In the genomic region with DNA sequence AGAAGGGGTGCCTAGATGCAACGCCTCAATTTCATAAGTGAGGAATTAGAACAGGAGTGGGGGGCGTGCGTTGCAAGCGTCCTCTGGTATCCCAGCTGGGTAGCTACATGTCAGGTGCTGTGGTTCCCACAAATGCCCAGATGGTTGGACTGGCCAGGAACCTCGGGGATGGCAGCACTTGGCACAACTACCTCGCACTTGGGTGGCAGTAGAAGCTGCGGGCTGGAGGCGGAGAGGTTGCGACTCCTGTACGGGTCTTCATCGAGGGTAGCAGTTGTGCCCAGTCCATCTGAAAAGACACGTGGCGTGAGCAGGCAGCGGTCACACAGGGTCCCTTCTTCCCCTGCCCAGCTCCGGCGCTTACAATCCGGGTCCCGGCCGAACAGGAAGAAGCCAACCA, we compare ENCODE assay signal across 9 mouse cellular contexts. TPM values are rescaled to one million over a fixed set of nuclear protein-coding genes. Genes with fewer than 3 reads are reported as not detected.
DNase-seq lines count a peak whose midpoint lies in the region; ATAC-seq lines count a peak whose summit lies in the region.
"Had no signal": no experiment of that assay in that cellular context is flagged by ENCODE, and none has a peak within 500 bp of the region (broad histone marks: within the 10 kb centered on the region; RNA-seq: fewer than 3 reads in every experiment).

No protein-coding gene starts in this region.

- ATAC-seq in erythroblast, adult 5-6 weeks (replicated peaks; ENCODE audit: low FRiP score, poor library complexity, severe bottlenecking): no peak
- no peak for ATAC-seq in neural tube, embryonic 11.5 days (ENCODE audit: insufficient read depth, low FRiP score, low TSS enrichment)
- no peak for ATAC-seq in stomach, embryonic 14.5 days (ENCODE audit: insufficient number of reproducible peaks, insufficient read depth, low FRiP score, low read depth)

- 15% methylated on average over 19 of the region's 19 CpGs for WGBS in neural tube, embryonic 11.5 days
- WGBS in limb, embryonic 10.5 days: 12% methylated on average over 19 of the region's 19 CpGs
- 8% methylated on average over 19 of the region's 19 CpGs for WGBS in stomach, embryonic 14.5 days

- peak overlapping the region; percentile 51 for H3K9ac ChIP-seq in neural tube, embryonic 11.5 days (ENCODE audit: low read length)
- peak overlapping the region; percentile 15; the same call in 1 of the 2 replicates for H3K9ac ChIP-seq in stomach, embryonic 14.5 days (replicated peaks; ENCODE audit: low read depth, low read length)

- H3K4me3 ChIP-seq in erythroblast, embryonic 14.5 days (replicated peaks): peak overlapping the region; percentile 51
- peak overlapping the region; percentile 32 for H3K4me3 ChIP-seq in neural tube, embryonic 11.5 days (ENCODE audit: low read depth, low read length)
- H3K4me3 ChIP-seq in limb, embryonic 10.5 days: peak overlapping the region; percentile 63
- H3K4me3 ChIP-seq in stomach, embryonic 14.5 days (ENCODE audit: low read depth, low read length): peak overlapping the region; percentile 34
- H3K4me3 ChIP-seq: myocyte had no signal

- H3K36me3 ChIP-seq in erythroblast, embryonic 14.5 days (ENCODE audit: control insufficient read depth): peaks cover 4% of the 10 kb centered on the region; the same call in 1 of the 2 replicates
- H3K36me3 ChIP-seq in neural tube, embryonic 11.5 days (ENCODE audit: control insufficient read depth, insufficient read depth, low read length): no peaks in the 10 kb centered on the region
- H3K36me3 ChIP-seq in limb, embryonic 10.5 days: peaks cover 9% of the 10 kb centered on the region; the same call in 1 of the 2 replicates
- no peaks in the 10 kb centered on the region for H3K36me3 ChIP-seq in stomach, embryonic 14.5 days (ENCODE audit: control insufficient read depth, insufficient read depth, low read length)

- DNase-seq in neural tube, embryonic 11.5 days (ENCODE audit: low spot score): no peak
- DNase-seq in neural tube, embryonic 10.5 days (ENCODE audit: extremely low spot score, low spot score): no peak
- DNase-seq in limb, embryonic 10.5 days (ENCODE audit: low spot score): no peak
- no peak for DNase-seq in left cerebral cortex, adult 18-20 months (ENCODE audit: low spot score in 2 of 2)
- no peak for DNase-seq in urinary bladder, postnatal 10 days (ENCODE audit: low spot score)

- peaks cover 16% of the 10 kb centered on the region for H3K4me1 ChIP-seq in erythroblast, embryonic 14.5 days (ENCODE audit: control insufficient read depth)
- peaks cover 16% of the 10 kb centered on the region for H3K4me1 ChIP-seq in neural tube, embryonic 11.5 days (ENCODE audit: control insufficient read depth, insufficient read depth, low read length)
- H3K4me1 ChIP-seq in limb, embryonic 10.5 days: peaks cover 63% of the 10 kb centered on the region
- H3K4me1 ChIP-seq in stomach, embryonic 14.5 days (ENCODE audit: control insufficient read depth, insufficient read depth, low read length): peaks cover 23% of the 10 kb centered on the region

- no peaks in the 10 kb centered on the region for H3K9me3 ChIP-seq in erythroblast, embryonic 14.5 days (ENCODE audit: control insufficient read depth, low read length)
- no peaks in the 10 kb centered on the region for H3K9me3 ChIP-seq in neural tube, embryonic 11.5 days (ENCODE audit: control insufficient read depth, low read length)
- no peaks in the 10 kb centered on the region for H3K9me3 ChIP-seq in limb, embryonic 10.5 days (replicated peaks)
- no peaks in the 10 kb centered on the region for H3K9me3 ChIP-seq in stomach, embryonic 14.5 days (ENCODE audit: control insufficient read depth, low read depth, low read length)

- peaks cover 59% of the 10 kb centered on the region for H3K27me3 ChIP-seq in erythroblast, embryonic 14.5 days (ENCODE audit: control insufficient read depth)
- H3K27me3 ChIP-seq in neural tube, embryonic 11.5 days (ENCODE audit: control insufficient read depth, insufficient read depth, low read length): peaks cover 9% of the 10 kb centered on the region
- peaks cover 64% of the 10 kb centered on the region for H3K27me3 ChIP-seq in limb, embryonic 10.5 days (ENCODE audit: low read depth, poor library complexity, severe bottlenecking)
- H3K27me3 ChIP-seq in stomach, embryonic 14.5 days (ENCODE audit: control insufficient read depth, insufficient read depth, low read length): no peaks in the 10 kb centered on the region

- peak overlapping the region; percentile 60 for H3K4me2 ChIP-seq in neural tube, embryonic 11.5 days (ENCODE audit: low read depth)
- peak overlapping the region; percentile 54 for H3K4me2 ChIP-seq in stomach, embryonic 14.5 days (replicated peaks; ENCODE audit: low read depth, low read length)

- no peak overlapping the region for H3K27ac ChIP-seq in neural tube, embryonic 11.5 days (ENCODE audit: low read depth, low read length)
- H3K27ac ChIP-seq in limb, embryonic 10.5 days: peak overlapping the region; percentile 82
- no peak overlapping the region for H3K27ac ChIP-seq in stomach, embryonic 14.5 days (ENCODE audit: low read length)

RNA-seq across cellular contexts. Expression of a gene that starts 4.1 kb away (rescaled TPM):
- polyA plus RNA-seq in erythroblast, embryonic 14.5 days (2012): 2.6 and 3.5 TPM in 2 replicates
- 0.38 and 2.3 TPM in 2 replicates for total RNA-seq in erythroblast, adult 5-6 weeks (2015; ENCODE audit: low replicate concordance)
- 3.7 and 6.6 TPM in 2 replicates for total RNA-seq in erythroblast, adult 5-6 weeks (2017; ENCODE audit: low replicate concordance)
- 21.5 and 22.4 TPM in 2 replicates for polyA plus RNA-seq in neural tube, embryonic 11.5 days (2014; fragmentation: Nextera tagmentation; extraction: Ambion mirVana)
- polyA plus RNA-seq in limb, embryonic 10.5 days (2016; fragmentation: Nextera tagmentation; extraction: Ambion mirVana): 19.6 and 20.6 TPM in 2 replicates
- 20.0 and 23.2 TPM in 2 replicates for polyA plus RNA-seq in stomach, embryonic 14.5 days (2014; fragmentation: Nextera tagmentation; extraction: Ambion mirVana)
- total RNA-seq in left cerebral cortex, adult 18-20 months (2021): 10 to 100 TPM; 27.3 to 29.1 TPM

RNA-seq across cellular contexts. Expression of a gene that starts 4.3 kb away (rescaled TPM):
- 0.03 TPM in 1 of 2 replicates, not detected in the other for polyA plus RNA-seq in erythroblast, embryonic 14.5 days (2012)
- 4.2 TPM in 1 of 2 replicates, not detected in the other for total RNA-seq in erythroblast, adult 5-6 weeks (2015; ENCODE audit: low replicate concordance)
- total RNA-seq in erythroblast, adult 5-6 weeks (2017; ENCODE audit: low replicate concordance): not detected in 2 replicates
- 3.0 and 4.9 TPM in 2 replicates for polyA plus RNA-seq in neural tube, embryonic 11.5 days (2014; fragmentation: Nextera tagmentation; extraction: Ambion mirVana)
- polyA plus RNA-seq in limb, embryonic 10.5 days (2016; fragmentation: Nextera tagmentation; extraction: Ambion mirVana): 11.5 and 13.0 TPM in 2 replicates
- 14.8 and 14.9 TPM in 2 replicates for polyA plus RNA-seq in stomach, embryonic 14.5 days (2014; fragmentation: Nextera tagmentation; extraction: Ambion mirVana)
- total RNA-seq in left cerebral cortex, adult 18-20 months (2021): 1 to 10 TPM in 1 of 2 experiments, not detected in 1; 1.0 TPM

RNA-seq across cellular contexts. Expression of a gene that starts 12.0 kb away (rescaled TPM):
- polyA plus RNA-seq in erythroblast, embryonic 14.5 days (2012): 0.23 and 0.41 TPM in 2 replicates
- total RNA-seq in erythroblast, adult 5-6 weeks (2015; ENCODE audit: low replicate concordance): not detected in 2 replicates
- total RNA-seq in erythroblast, adult 5-6 weeks (2017; ENCODE audit: low replicate concordance): 0.70 and 4.0 TPM in 2 replicates
- polyA plus RNA-seq in neural tube, embryonic 11.5 days (2014; fragmentation: Nextera tagmentation; extraction: Ambion mirVana): 1.0 and 3.1 TPM in 2 replicates
- 2.5 and 3.3 TPM in 2 replicates for polyA plus RNA-seq in limb, embryonic 10.5 days (2016; fragmentation: Nextera tagmentation; extraction: Ambion mirVana)
- polyA plus RNA-seq in stomach, embryonic 14.5 days (2014; fragmentation: Nextera tagmentation; extraction: Ambion mirVana): 1.4 and 2.6 TPM in 2 replicates
- total RNA-seq in left cerebral cortex, adult 18-20 months (2021): 1 to 10 TPM; 3.8 to 5.9 TPM

RNA-seq across cellular contexts. Expression of a gene that starts 30.7 kb away (rescaled TPM):
- 0.03 TPM in 1 of 2 replicates, not detected in the other for polyA plus RNA-seq in erythroblast, embryonic 14.5 days (2012)
- total RNA-seq in erythroblast, adult 5-6 weeks (2015; ENCODE audit: low replicate concordance): not detected in 2 replicates
- not detected in 2 replicates for total RNA-seq in erythroblast, adult 5-6 weeks (2017; ENCODE audit: low replicate concordance)
- 39.1 and 44.2 TPM in 2 replicates for polyA plus RNA-seq in neural tube, embryonic 11.5 days (2014; fragmentation: Nextera tagmentation; extraction: Ambion mirVana)
- 28.5 and 36.3 TPM in 2 replicates for polyA plus RNA-seq in limb, embryonic 10.5 days (2016; fragmentation: Nextera tagmentation; extraction: Ambion mirVana)
- polyA plus RNA-seq in stomach, embryonic 14.5 days (2014; fragmentation: Nextera tagmentation; extraction: Ambion mirVana): 11.3 and 12.7 TPM in 2 replicates
- 100 to 1,000 TPM; 345 to 351 TPM for total RNA-seq in left cerebral cortex, adult 18-20 months (2021)
